Mouse (Mus musculus): ENCODE results near the gene Tspan15. TPM values are rescaled to one million over a fixed set of nuclear protein-coding genes. Genes with fewer than 3 reads are reported as not detected.

Gene Tspan15
- polyA plus RNA-seq, 1 experiment from 2014 or later = 106 TPM

- H3K4me3 ChIP-seq (ENCODE audit: low read depth, low read length) = no peak overlapping the region
- H3K36me3 ChIP-seq (ENCODE audit: insufficient read depth, low read length) = no peaks in the 10 kb centered on the region
- H3K4me1 ChIP-seq (ENCODE audit: insufficient read depth, low read depth, low read length) = peaks cover 15% of the 10 kb centered on the region
- H3K9ac ChIP-seq (replicated peaks; ENCODE audit: low read depth) = no peak overlapping the region
- DNase-seq (ENCODE audit: low spot score) = peak; percentile 70
- no peak overlapping the region for H3K4me2 ChIP-seq (replicated peaks; ENCODE audit: low read depth, low read length)
- no peaks in the 10 kb centered on the region for H3K27me3 ChIP-seq (replicated peaks; ENCODE audit: insufficient read depth, low read length)
- H3K27ac ChIP-seq (ENCODE audit: low read length) = peak overlapping the region; percentile 86
- no peaks in the 10 kb centered on the region for H3K9me3 ChIP-seq (ENCODE audit: low read length)
- ATAC-seq = peak; percentile 35
- TF ChIP-seq EP300 (IDR thresholded peaks at IDR 0.05) (peak; percentile 88), CTCF (IDR thresholded peaks at IDR 0.05) (0 out of 2 replicates have a peak, but pooled peaks have one; percentile 15)
- WGBS = 38% methylated on average over 2 of the region's 2 CpGs
These were observed 9.4 kb downstream of the Tspan15 start for GRCm38 (mm10) chr10:62221647-62222046.

GRCm38 (mm10) chr10:62220732-62221514 lies 10.1 kb downstream of the Tspan15 start:
- Histone ChIP-seq H3K36me3 (ENCODE audit: insufficient read depth, low read length) (no peaks in the 10 kb centered on the region), H3K4me1 (ENCODE audit: insufficient read depth, low read depth, low read length) (peaks cover 16% of the 10 kb centered on the region), H3K9ac (replicated peaks; ENCODE audit: low read depth) (no peak overlapping the region), H3K27me3 (replicated peaks; ENCODE audit: insufficient read depth, low read length) (no peaks in the 10 kb centered on the region), H3K27ac (ENCODE audit: low read length) (peak overlapping the region; percentile 86), H3K4me3 (ENCODE audit: low read depth, low read length) (no peak overlapping the region), H3K9me3 (ENCODE audit: low read length) (no peaks in the 10 kb centered on the region), H3K4me2 (replicated peaks; ENCODE audit: low read depth, low read length) (no peak overlapping the region)
- peak; percentile 60 for DNase-seq (ENCODE audit: low spot score)
- TF ChIP-seq CTCF (IDR thresholded peaks at IDR 0.05) = no peak
- TF ChIP-seq EP300 (IDR thresholded peaks at IDR 0.05) = no peak
- ATAC-seq = peak; percentile 4; the same call in 1 of the 2 replicates
- 40% methylated on average over 8 of the region's 8 CpGs for WGBS

- no peak overlapping the region for H3K4me3 ChIP-seq (ENCODE audit: low read depth, low read length)
- no peaks in the 10 kb centered on the region for H3K36me3 ChIP-seq (ENCODE audit: insufficient read depth, low read length)
- no peak overlapping the region for H3K9ac ChIP-seq (replicated peaks; ENCODE audit: low read depth)
- H3K4me1 ChIP-seq (ENCODE audit: insufficient read depth, low read depth, low read length) = peaks cover 9% of the 10 kb centered on the region
- TF ChIP-seq CTCF (IDR thresholded peaks at IDR 0.05) (no peak), EP300 (IDR thresholded peaks at IDR 0.05) (0 out of 2 replicates have a peak, but pooled peaks have one; percentile 19)
- DNase-seq (ENCODE audit: low spot score) (peak; percentile 63), ATAC-seq (no peak)
- H3K9me3 ChIP-seq (ENCODE audit: low read length) = no peaks in the 10 kb centered on the region
- no peaks in the 10 kb centered on the region for H3K27me3 ChIP-seq (replicated peaks; ENCODE audit: insufficient read depth, low read length)
- 40% methylated on average over 7 of the region's 7 CpGs for WGBS
- H3K27ac ChIP-seq (ENCODE audit: low read length) = peak overlapping the region; percentile 58
- H3K4me2 ChIP-seq (replicated peaks; ENCODE audit: low read depth, low read length) = no peak overlapping the region
These were observed 12.3 kb downstream of the Tspan15 start for GRCm38 (mm10) chr10:62218789-62219172.

GRCm38 (mm10) chr10:62218044-62218788 lies 12.8 kb downstream of the Tspan15 start:
- H3K9ac ChIP-seq (replicated peaks; ENCODE audit: low read depth) = no peak overlapping the region
- H3K36me3 ChIP-seq (ENCODE audit: insufficient read depth, low read length) = no peaks in the 10 kb centered on the region
- H3K9me3 ChIP-seq (ENCODE audit: low read length) = no peaks in the 10 kb centered on the region
- peaks cover 9% of the 10 kb centered on the region for H3K4me1 ChIP-seq (ENCODE audit: insufficient read depth, low read depth, low read length)
- no peak for TF ChIP-seq CTCF (IDR thresholded peaks at IDR 0.05)
- no peak for TF ChIP-seq EP300 (IDR thresholded peaks at IDR 0.05)
- no peak overlapping the region for H3K4me3 ChIP-seq (ENCODE audit: low read depth, low read length)
- ATAC-seq (no peak), DNase-seq (ENCODE audit: low spot score) (no peak)
- WGBS = 71% methylated on average over 19 of the region's 19 CpGs
- peak overlapping the region; percentile 58 for H3K27ac ChIP-seq (ENCODE audit: low read length)
- no peak overlapping the region for H3K4me2 ChIP-seq (replicated peaks; ENCODE audit: low read depth, low read length)
- H3K27me3 ChIP-seq (replicated peaks; ENCODE audit: insufficient read depth, low read length) = no peaks in the 10 kb centered on the region

- ATAC-seq = peak; percentile 69
These were observed 13.9 kb downstream of the Tspan15 start for GRCm38 (mm10) chr10:62217196-62217595.

GRCm38 (mm10) chr10:62216595-62216994 lies 14.5 kb downstream of the Tspan15 start:
- WGBS = 25% methylated on average over 5 of the region's 5 CpGs
- H3K9ac ChIP-seq (replicated peaks; ENCODE audit: low read depth) = no peak overlapping the region
- no peaks in the 10 kb centered on the region for H3K27me3 ChIP-seq (replicated peaks; ENCODE audit: insufficient read depth, low read length)
- peak overlapping the region; percentile 69 for H3K27ac ChIP-seq (ENCODE audit: low read length)
- no peaks in the 10 kb centered on the region for H3K36me3 ChIP-seq (ENCODE audit: insufficient read depth, low read length)
- H3K4me2 ChIP-seq (replicated peaks; ENCODE audit: low read depth, low read length) = no peak overlapping the region; the same call in 1 of the 2 replicates
- peak; percentile 48 for DNase-seq (ENCODE audit: low spot score)
- no peak overlapping the region for H3K4me3 ChIP-seq (ENCODE audit: low read depth, low read length)
- H3K4me1 ChIP-seq (ENCODE audit: insufficient read depth, low read depth, low read length) = peaks cover 9% of the 10 kb centered on the region
- peak; percentile 55 for ATAC-seq
- H3K9me3 ChIP-seq (ENCODE audit: low read length) = no peaks in the 10 kb centered on the region
- TF ChIP-seq CTCF (IDR thresholded peaks at IDR 0.05) (peak; percentile 22), EP300 (IDR thresholded peaks at IDR 0.05) (no peak)

More at GRCm38 (mm10) chr10:62217196-62217595, 13.9 kb downstream of the Tspan15 start:
- Histone ChIP-seq H3K4me3 (ENCODE audit: low read depth, low read length) (no peak overlapping the region), H3K36me3 (ENCODE audit: insufficient read depth, low read length) (no peaks in the 10 kb centered on the region), H3K4me2 (replicated peaks; ENCODE audit: low read depth, low read length) (no peak overlapping the region), H3K9ac (replicated peaks; ENCODE audit: low read depth) (no peak overlapping the region), H3K4me1 (ENCODE audit: insufficient read depth, low read depth, low read length) (peaks cover 9% of the 10 kb centered on the region), H3K27ac (ENCODE audit: low read length) (peak overlapping the region; percentile 69), H3K9me3 (ENCODE audit: low read length) (no peaks in the 10 kb centered on the region), H3K27me3 (replicated peaks; ENCODE audit: insufficient read depth, low read length) (no peaks in the 10 kb centered on the region)
- WGBS = 53% methylated on average over 8 of the region's 8 CpGs
- TF ChIP-seq CTCF (IDR thresholded peaks at IDR 0.05) = no peak
- TF ChIP-seq EP300 (IDR thresholded peaks at IDR 0.05) = peak; percentile 78
- peak; percentile 58 for DNase-seq (ENCODE audit: low spot score)
